Mouse (Mus musculus) stomach, postnatal 0 days (tissue): ENCODE measurements at regions not wholly inside any gene's neighbourhood (a gene's known extent, or its start where the extent isn't known, plus 50 kb on each side); places are given as distances from the start of the nearest gene placed in this dataset.

Source experiments
- ATAC-seq: fragments of 200-750 bp; cut with Nextera tagmentation; 2 replicates; pipeline ENCODE4 v1.8.0; 2017; ENCODE audit not compliant: low FRiP score, low TSS enrichment
- DNase-seq: peaks from one replicate; pipeline ENCODE4 v3.0.0-alpha.2; 2016; ENCODE audit warnings: low spot score
- H3K27ac ChIP-seq: fragments of 300-500 bp; sonication (generic); replicated peaks from 2 replicates; pipeline ENCODE4 v1.5.1; 2014; ENCODE audit warnings: mild to moderate bottlenecking, control low read depth
- H3K27me3 ChIP-seq: fragments of 300-500 bp; sonication (generic); 2 replicates; pipeline ENCODE4 v1.6.1; 2014; ENCODE audit warnings: low read length; ENCODE audit not compliant: control insufficient read depth, insufficient read depth
- H3K36me3 ChIP-seq: fragments of 300-500 bp; sonication (generic); 2 replicates; pipeline ENCODE4 v1.6.1; 2014; ENCODE audit warnings: low read length, mixed read lengths; ENCODE audit not compliant: control insufficient read depth, insufficient read depth
- H3K4me1 ChIP-seq: fragments of 300-500 bp; sonication (generic); replicated peaks from 2 replicates; pipeline ENCODE4 v1.6.1; 2014; ENCODE audit warnings: antibody characterized with exemption; ENCODE audit not compliant: control insufficient read depth, insufficient read depth
- H3K4me2 ChIP-seq: fragments of 300-500 bp; sonication (generic); replicated peaks from 2 replicates; pipeline ENCODE4 v1.6.1; 2014; ENCODE audit warnings: low read depth, mild to moderate bottlenecking, control low read depth, moderate library complexity
- H3K4me3 ChIP-seq: fragments of 300-500 bp; sonication (generic); 2 replicates; pipeline ENCODE4 v1.5.1; 2014; ENCODE audit warnings: low read depth, low read length, control low read depth
- H3K9ac ChIP-seq: fragments of 300-500 bp; sonication (generic); 2 replicates; pipeline ENCODE4 v1.6.1; 2014; ENCODE audit warnings: mild to moderate bottlenecking, low read length, control low read depth, mixed read lengths
- H3K9me3 ChIP-seq: fragments of 300-500 bp; sonication (generic); 2 replicates; pipeline ENCODE4 v1.6.1; 2016; ENCODE audit warnings: low read length; ENCODE audit not compliant: control insufficient read depth
- CTCF ChIP-seq: IDR thresholded peaks from 2 replicates; pipeline ENCODE4 v1.5.1; 2016; ENCODE audit warnings: antibody characterized with exemption, low read depth, mild to moderate bottlenecking, moderate library complexity
- EP300 ChIP-seq: optimal IDR thresholded peaks from 2 replicates; pipeline ENCODE3; 2016; ENCODE audit warnings: antibody characterized with exemption
- WGBS: fragments of 180-500 bp; shearing (Covaris S2); extraction: QIAGEN DNeasy Blood & Tissue Kit; methylation state at CpG from one replicate; pipeline ENCODE4 v1.1.7; 2014; 5-methylcytosine and 5-hydroxymethylcytosine counted together

DNA sequence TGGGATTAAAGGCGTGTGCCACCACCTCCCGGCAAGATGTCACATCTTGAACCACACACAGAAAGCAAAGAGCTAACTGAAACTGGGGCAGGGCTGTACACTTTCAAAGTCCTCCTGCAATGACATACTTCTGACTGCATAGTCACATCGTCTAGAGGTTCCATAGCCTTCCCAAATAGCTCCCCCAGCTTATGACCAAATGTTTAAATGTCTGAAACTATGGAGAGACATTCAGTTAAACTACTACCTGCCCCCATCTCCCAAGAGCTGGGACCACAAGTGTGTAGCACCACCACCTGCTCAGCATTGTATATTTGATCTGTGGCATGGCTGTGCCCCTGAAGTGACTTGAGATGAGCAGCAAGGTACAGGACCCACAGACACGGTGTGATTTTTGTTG, 52.1 kb upstream of the Kdm7a start:
- no peak for DNase-seq
- H3K4me3 ChIP-seq: no peak overlapping the region
- H3K9me3 ChIP-seq: no peaks in the 10 kb centered on the region
- TF ChIP-seq EP300 (no peak), CTCF (no peak)
- no peak for ATAC-seq
- H3K4me1 ChIP-seq: no peaks in the 10 kb centered on the region
- no peaks in the 10 kb centered on the region for H3K36me3 ChIP-seq
- H3K27me3 ChIP-seq: no peaks in the 10 kb centered on the region
- 78% methylated on average over 4 of the region's 4 CpGs for WGBS
- no peak overlapping the region for H3K27ac ChIP-seq
- H3K4me2 ChIP-seq: no peak overlapping the region
- no peak overlapping the region for H3K9ac ChIP-seq

DNA sequence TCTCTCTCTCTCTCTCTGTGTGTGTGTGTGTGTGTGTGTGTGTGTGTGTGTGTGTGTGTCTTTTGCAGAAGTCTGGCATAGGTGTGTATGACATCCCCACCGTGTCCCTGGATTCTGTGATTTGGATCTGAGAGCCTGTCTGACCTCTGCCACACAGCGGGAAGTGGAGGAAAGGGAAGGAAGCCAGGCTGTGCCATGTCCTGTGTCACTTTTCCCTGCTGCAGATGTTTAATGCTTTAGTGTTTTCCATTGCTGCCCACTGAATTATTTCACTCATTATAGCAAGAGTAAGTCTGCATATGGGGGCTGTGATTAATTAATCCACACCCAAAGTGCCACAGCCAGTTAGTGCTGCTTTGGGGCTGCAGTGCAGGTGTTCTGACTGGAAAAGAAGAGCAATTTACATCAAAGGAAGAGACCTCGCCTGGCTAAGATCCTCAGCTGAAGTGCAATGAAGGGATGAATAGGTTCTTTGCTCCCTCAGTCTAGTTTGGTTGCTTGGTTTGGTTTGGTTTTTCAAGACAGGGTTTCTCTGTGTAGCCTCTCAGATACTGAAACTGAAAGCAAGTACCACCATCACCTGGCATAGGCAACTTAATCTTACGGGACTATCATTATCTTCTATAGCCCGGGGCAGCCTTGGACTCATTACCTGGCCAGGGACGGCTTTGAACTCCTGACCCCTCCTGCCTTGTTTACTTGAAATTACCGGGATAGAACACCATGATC, 51.2 kb upstream of the Kdm7a start:
- Histone ChIP-seq H3K4me3 (no peak overlapping the region), H3K36me3 (no peaks in the 10 kb centered on the region), H3K9ac (no peak overlapping the region), H3K9me3 (no peaks in the 10 kb centered on the region), H3K27me3 (no peaks in the 10 kb centered on the region), H3K27ac (peak overlapping the region; percentile 73; the same call in 1 of the 2 replicates), H3K4me1 (no peaks in the 10 kb centered on the region), H3K4me2 (no peak overlapping the region)
- WGBS: 52% methylated on average over 7 of the region's 7 CpGs
- DNase-seq (no peak), ATAC-seq (no peak)
- no peak for TF ChIP-seq CTCF

DNA sequence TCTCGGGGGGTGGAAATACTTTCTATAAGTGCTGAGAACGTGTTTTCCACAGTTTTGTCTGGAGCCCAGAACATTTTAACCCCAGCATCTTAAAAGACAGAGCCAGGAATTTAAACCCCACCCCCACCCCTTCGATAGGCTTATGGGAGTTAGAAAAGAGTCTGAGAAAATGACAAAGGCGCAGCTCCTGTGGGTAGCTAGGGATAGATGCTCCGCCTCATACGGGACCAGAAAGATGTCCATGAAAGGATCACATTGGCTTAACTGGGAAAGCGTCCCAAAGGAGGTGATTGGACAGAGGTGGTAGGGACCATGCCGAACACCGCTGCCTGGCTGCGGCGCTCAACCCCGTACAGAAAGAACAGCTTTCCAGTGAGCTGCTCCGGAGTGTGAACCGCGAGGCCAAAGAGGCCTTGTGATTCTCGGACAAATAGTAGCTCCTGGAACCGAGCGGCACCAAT, 50.6 kb upstream of the Kdm7a start:
- H3K27ac ChIP-seq: peak overlapping the region; percentile 73
- no peak for DNase-seq
- no peaks in the 10 kb centered on the region for H3K4me1 ChIP-seq
- peak overlapping the region; percentile 95 for H3K4me2 ChIP-seq
- H3K36me3 ChIP-seq: no peaks in the 10 kb centered on the region
- TF ChIP-seq EP300: no peak
- peak; percentile 23; the same call in 1 of the 2 replicates for TF ChIP-seq CTCF
- H3K4me3 ChIP-seq: peak overlapping the region; percentile 51
- peak; percentile 40; the same call in 1 of the 2 replicates for ATAC-seq
- WGBS: 2% methylated on average over 18 of the region's 18 CpGs
- H3K9ac ChIP-seq: no peak overlapping the region; the same call in 1 of the 2 replicates
- no peaks in the 10 kb centered on the region for H3K27me3 ChIP-seq
- H3K9me3 ChIP-seq: no peaks in the 10 kb centered on the region

DNA sequence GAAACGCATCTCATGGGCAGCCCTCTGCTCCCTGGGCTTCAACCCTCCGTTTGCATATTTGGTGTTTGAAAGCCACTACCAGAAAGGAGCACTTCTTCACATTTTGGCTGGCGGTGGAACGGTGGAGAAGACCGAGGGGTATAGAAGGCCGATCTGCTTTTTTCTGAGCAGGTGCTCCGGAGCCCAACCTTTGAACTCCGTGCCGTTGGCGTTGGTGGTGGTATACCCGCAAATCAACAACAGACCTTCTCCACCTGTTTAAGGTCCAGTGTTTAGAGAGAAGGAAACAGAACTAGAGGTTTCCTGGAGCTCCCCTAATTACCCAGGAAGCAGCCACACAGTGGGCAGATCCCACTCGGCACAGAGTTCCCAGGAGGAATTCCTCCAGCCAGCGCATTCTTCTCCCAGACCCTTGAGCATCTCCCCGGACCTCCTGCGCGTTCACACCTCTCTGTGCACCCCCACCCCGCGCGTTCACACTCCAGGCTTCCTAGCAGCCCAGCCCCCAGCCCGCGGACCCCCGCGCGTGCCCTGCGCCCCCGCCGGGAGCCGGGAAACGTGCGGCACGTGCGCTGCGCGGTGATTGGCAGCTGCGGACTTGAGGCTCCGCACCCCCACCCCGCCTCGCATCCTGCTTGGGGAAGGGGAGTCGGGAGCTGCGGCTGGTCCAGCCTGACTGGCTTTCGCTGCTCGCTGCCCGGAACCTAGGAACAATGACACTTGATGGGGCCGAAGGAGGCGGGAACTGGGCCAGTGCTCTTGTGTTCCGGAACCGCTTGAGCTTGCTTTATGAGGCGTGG, 49.9 kb upstream of the Kdm7a start:
- Histone ChIP-seq H3K4me1 (no peaks in the 10 kb centered on the region), H3K27me3 (no peaks in the 10 kb centered on the region), H3K4me3 (peak overlapping the region; percentile 51), H3K4me2 (peak overlapping the region; percentile 95), H3K9me3 (no peaks in the 10 kb centered on the region), H3K27ac (peak overlapping the region; percentile 73), H3K9ac (peak overlapping the region; percentile 67), H3K36me3 (no peaks in the 10 kb centered on the region)
- ATAC-seq: peak; percentile 20; the same call in 1 of the 2 replicates
- peak; percentile 41 for DNase-seq
- no peak for TF ChIP-seq EP300
- no peak for TF ChIP-seq CTCF
- 8% methylated on average over 40 of the region's 48 CpGs for WGBS
